8 mouse cellular contexts compared by ENCODE assay signal in genomic region chr6:119388650-119389012, GRCm38 (mm10). TPM values are rescaled to one million over a fixed set of nuclear protein-coding genes. Genes with fewer than 3 reads are reported as not detected.
DNase-seq lines count a peak whose midpoint lies in the region; ATAC-seq lines count a peak whose summit lies in the region.

No protein-coding gene starts in this region.

- peak; percentile 99 for ATAC-seq in hindbrain, embryonic 12.5 days (ENCODE audit: low FRiP score)

- H3K4me1 ChIP-seq in hindbrain, embryonic 12.5 days, result peaks cover 19% of the 10 kb centered on the region

- H3K9ac ChIP-seq in hindbrain, embryonic 12.5 days, result peak overlapping the region; percentile 94

- H3K36me3 ChIP-seq in hindbrain, embryonic 12.5 days, result no peaks in the 10 kb centered on the region

- DNase-seq in MN1 (ENCODE audit: low spot score), result peak; percentile 98
- DNase-seq in cerebellum, adult 9-10 months, result peak; percentile 96
- peak; percentile 94 to 96 for DNase-seq in frontal cortex, adult 2 months (ENCODE audit: extremely low spot score in 1 of 2, low spot score in 1 of 2)
- peak; percentile 91 to 97 for DNase-seq in layer of hippocampus, postnatal 14 days (ENCODE audit: low spot score in 2 of 2)
- DNase-seq in lung, postnatal 14 days, result peak; percentile 96
- DNase-seq in retina, adult 2 months (ENCODE audit: low read depth, low spot score), result peak; percentile 91
- DNase-seq in thymus, postnatal 36 days, result peak; percentile 95 to 98

- peak overlapping the region; percentile 74 for H3K4me2 ChIP-seq in hindbrain, embryonic 12.5 days (replicated peaks)

- peak overlapping the region; percentile 88 for H3K4me3 ChIP-seq in hindbrain, embryonic 12.5 days

- H3K27ac ChIP-seq in hindbrain, embryonic 12.5 days, result peak overlapping the region; percentile 94

- WGBS in hindbrain, embryonic 12.5 days, result under 1% methylated on average over 53 of the region's 53 CpGs

- H3K9me3 ChIP-seq in hindbrain, embryonic 12.5 days (replicated peaks), result no peaks in the 10 kb centered on the region

- no peaks in the 10 kb centered on the region for H3K27me3 ChIP-seq in hindbrain, embryonic 12.5 days

RNA-seq across cellular contexts. Expression of gene Adipor2, which starts 28.9 kb away (rescaled TPM):
- polyA plus RNA-seq in frontal cortex, adult 2 months (2012; rRNA removed), result 32.5 and 36.8 TPM in 2 replicates
- 35.0 and 37.0 TPM in 2 replicates for polyA plus RNA-seq in hindbrain, embryonic 12.5 days (2016; fragmentation: Nextera tagmentation; extraction: Ambion mirVana)
- total RNA-seq in layer of hippocampus, postnatal 14 days (2021), result 10 to 100 TPM; 41.2 to 41.6 TPM

RNA-seq across cellular contexts. Expression of gene Lrtm2, which starts 58.1 kb away (rescaled TPM):
- polyA plus RNA-seq in frontal cortex, adult 2 months (2012; rRNA removed), result 55.9 and 56.7 TPM in 2 replicates
- polyA plus RNA-seq in hindbrain, embryonic 12.5 days (2016; fragmentation: Nextera tagmentation; extraction: Ambion mirVana), result 0.68 and 0.80 TPM in 2 replicates
- 10 to 100 TPM; 23.9 to 29.7 TPM for total RNA-seq in layer of hippocampus, postnatal 14 days (2021)

Comparison
In these comparisons a context has a peak if more than half of its experiments do, and no peak if none do; other contexts are left out.
1. Peak in every context shown above with its lines: DNase-seq, ATAC-seq, H3K4me3 ChIP-seq and H3K27ac ChIP-seq.
2. RNA of gene Lrtm2, which starts 58.1 kb away (polyA plus RNA-seq): 55.9 to 56.7 TPM in frontal cortex, adult 2 months; 0.68 to 0.80 TPM in hindbrain, embryonic 12.5 days; every median in the first group is over 10 times any median in the second.